Comparison of ENCODE assay signal across 8 mouse cellular contexts in genomic region chr9:65021887-65022579, GRCm38 (mm10). TPM values are rescaled to one million over a fixed set of nuclear protein-coding genes. Genes with fewer than 3 reads are reported as not detected.
DNase-seq lines count a peak whose midpoint lies in the region; ATAC-seq and TF ChIP-seq lines count a peak whose summit lies in the region.

No protein-coding gene starts in this region.

- H3K4me2 ChIP-seq in intestine, postnatal 0 days (replicated peaks; ENCODE audit: low read depth): peak overlapping the region; percentile 93
- peak overlapping the region; percentile 67 for H3K4me2 ChIP-seq in neural tube, embryonic 15.5 days

- DNase-seq in cerebellum, adult 9-11 months: peak; percentile 38
- DNase-seq in cerebellum, adult 11 months: no peak
- peak in 1 of 2 experiments; percentile 9 for DNase-seq in spleen, adult 2 months (ENCODE audit: low read depth in 1 of 2, low spot score in 2 of 2)
- no peak for DNase-seq in spleen, adult 12 weeks (ENCODE audit: low spot score)
- DNase-seq in right cerebral cortex, postnatal 10 days (ENCODE audit: low spot score in 2 of 2): no peak
- no peak for DNase-seq in spleen, postnatal 14 days (ENCODE audit: low spot score in 2 of 2)

- TF ChIP-seq CTCF in spleen, adult 2 months (IDR thresholded peaks at IDR 0.05; ENCODE audit: extremely low read depth, insufficient read depth, insufficient read length, insufficient replicate concordance): no peak
- TF ChIP-seq CTCF in intestine, postnatal 0 days (IDR thresholded peaks at IDR 0.05; ENCODE audit: low read depth): no peak

- H3K27ac ChIP-seq in spleen, adult 2 months (ENCODE audit: insufficient read depth, low read length): peak overlapping the region; percentile 95
- H3K27ac ChIP-seq in intestine, postnatal 0 days (ENCODE audit: low read depth, low read length): peak overlapping the region; percentile 87
- peak overlapping the region; percentile 93 for H3K27ac ChIP-seq in neural tube, embryonic 15.5 days (replicated peaks)

- no peaks in the 10 kb centered on the region for H3K9me3 ChIP-seq in intestine, postnatal 0 days (ENCODE audit: control insufficient read depth)
- H3K9me3 ChIP-seq in neural tube, embryonic 15.5 days (replicated peaks): no peaks in the 10 kb centered on the region

- peak overlapping the region; percentile 84 for H3K4me3 ChIP-seq in spleen, adult 2 months (ENCODE audit: extremely low read depth, insufficient read depth, insufficient read length)
- H3K4me3 ChIP-seq in intestine, postnatal 0 days (ENCODE audit: low read depth, low read length): peak overlapping the region; percentile 89
- peak overlapping the region; percentile 100 for H3K4me3 ChIP-seq in neural tube, embryonic 15.5 days (replicated peaks)

- no peaks in the 10 kb centered on the region for H3K27me3 ChIP-seq in spleen, adult 2 months (ENCODE audit: control insufficient read depth, insufficient read depth, low read length)
- H3K27me3 ChIP-seq in intestine, postnatal 0 days (replicated peaks; ENCODE audit: control insufficient read depth, insufficient read depth, low read length): no peaks in the 10 kb centered on the region
- no peaks in the 10 kb centered on the region for H3K27me3 ChIP-seq in neural tube, embryonic 15.5 days (replicated peaks)

- H3K4me1 ChIP-seq in spleen, adult 2 months (ENCODE audit: control insufficient read depth, insufficient read depth, insufficient read length): peaks cover 2% of the 10 kb centered on the region; the same call in 1 of the 2 replicates
- peaks cover 14% of the 10 kb centered on the region; the same call in 1 of the 2 replicates for H3K4me1 ChIP-seq in intestine, postnatal 0 days (replicated peaks; ENCODE audit: control insufficient read depth, insufficient read depth, low read length)
- peaks cover 48% of the 10 kb centered on the region for H3K4me1 ChIP-seq in neural tube, embryonic 15.5 days

- H3K9ac ChIP-seq in intestine, postnatal 0 days (ENCODE audit: low read depth, low read length): peak overlapping the region; percentile 88
- H3K9ac ChIP-seq in neural tube, embryonic 15.5 days (replicated peaks): peak overlapping the region; percentile 99

- 18% methylated on average over 9 of the region's 9 CpGs for WGBS in spleen, adult 2 months
- WGBS in intestine, postnatal 0 days: 17% methylated on average over 9 of the region's 9 CpGs
- WGBS in neural tube, embryonic 15.5 days: 22% methylated on average over 9 of the region's 9 CpGs

- no peak for TF ChIP-seq POLR2A in spleen, adult 2 months (IDR thresholded peaks at IDR 0.05; ENCODE audit: low read depth, low read length)

- H3K36me3 ChIP-seq in spleen, adult 2 months (ENCODE audit: control insufficient read depth, insufficient read depth, low read length): no peaks in the 10 kb centered on the region
- H3K36me3 ChIP-seq in intestine, postnatal 0 days (ENCODE audit: control insufficient read depth, insufficient read depth): no peaks in the 10 kb centered on the region
- no peaks in the 10 kb centered on the region for H3K36me3 ChIP-seq in neural tube, embryonic 15.5 days

- peak; percentile 1; the same call in 1 of the 2 replicates for ATAC-seq in intestine, postnatal 0 days
- ATAC-seq in neural tube, embryonic 15.5 days (ENCODE audit: low FRiP score): peak; percentile 55

RNA-seq across cellular contexts. Expression of gene Hacd3, which starts 0.5 kb away (rescaled TPM):
- polyA plus RNA-seq in spleen, adult 2 months (2012; rRNA removed): 12.4 and 14.4 TPM in 2 replicates
- 43.9 and 46.8 TPM in 2 replicates for polyA plus RNA-seq in intestine, postnatal 0 days (2015; fragmentation: Nextera tagmentation; extraction: Ambion mirVana)
- 216 and 238 TPM in 2 replicates for polyA plus RNA-seq in neural tube, embryonic 15.5 days (2015; fragmentation: Nextera tagmentation; extraction: Ambion mirVana)

RNA-seq across cellular contexts. Expression of gene Dpp8, which starts 10.2 kb away (rescaled TPM):
- 32.6 and 39.7 TPM in 2 replicates for polyA plus RNA-seq in spleen, adult 2 months (2012; rRNA removed)
- 14.1 and 14.8 TPM in 2 replicates for polyA plus RNA-seq in intestine, postnatal 0 days (2015; fragmentation: Nextera tagmentation; extraction: Ambion mirVana)
- polyA plus RNA-seq in neural tube, embryonic 15.5 days (2015; fragmentation: Nextera tagmentation; extraction: Ambion mirVana): 31.2 and 32.9 TPM in 2 replicates
